Mouse (Mus musculus) forebrain, embryonic 16.5 days (tissue): ENCODE results near the gene Olfr1261. TPM values are rescaled to one million over a fixed set of nuclear protein-coding genes. Genes with fewer than 3 reads are reported as not detected.

Source experiments
- polyA plus RNA-seq: library from polyadenylated mRNA; unstranded; fragments of >200 nt; fragmentation: Nextera tagmentation; extraction: Ambion mirVana; gene quantifications from 2 replicates; pipeline ENCODE4 v1.2.1, GENCODE M21; 2015

The Olfr1261 gene
- polyA plus RNA-seq, 1 experiment from 2014 or later = not detected

Other genes starting within 250 kb of the Olfr1261 start
- gene Olfr1253, start 234.1 kb upstream of the Olfr1261 start, polyA plus RNA-seq = not detected in 2 replicates
- gene Olfr1254, start 197.6 kb upstream of the Olfr1261 start, polyA plus RNA-seq = not detected in 2 replicates
- gene Olfr1255, start 179.2 kb upstream of the Olfr1261 start, polyA plus RNA-seq = not detected in 2 replicates
- gene Olfr1256, start 149.7 kb upstream of the Olfr1261 start, polyA plus RNA-seq = not detected in 2 replicates
- gene Olfr48, start 143.0 kb upstream of the Olfr1261 start, polyA plus RNA-seq = not detected in 2 replicates
- gene Olfr1257, start 112.8 kb upstream of the Olfr1261 start, polyA plus RNA-seq = not detected in 2 replicates
- not detected in 2 replicates for gene Olfr1258, start 63.9 kb upstream of the Olfr1261 start, polyA plus RNA-seq
- not detected in 2 replicates for gene Olfr1259, start 42.6 kb upstream of the Olfr1261 start, polyA plus RNA-seq
- gene Olfr1260, start 16.9 kb upstream of the Olfr1261 start, polyA plus RNA-seq = not detected in 2 replicates
- not detected in 2 replicates for gene Olfr1262, start 8.9 kb downstream of the Olfr1261 start, polyA plus RNA-seq
- not detected in 2 replicates for gene Olfr1263, start 20.9 kb downstream of the Olfr1261 start, polyA plus RNA-seq
- gene Olfr1264, start 34.4 kb downstream of the Olfr1261 start, polyA plus RNA-seq = not detected in 2 replicates
- gene Olfr1265, start 44.1 kb downstream of the Olfr1261 start, polyA plus RNA-seq = not detected in 2 replicates
- not detected in 2 replicates for gene Olfr140, start 72.4 kb downstream of the Olfr1261 start, polyA plus RNA-seq
- gene Olfr1269, start 130.2 kb downstream of the Olfr1261 start, polyA plus RNA-seq = not detected in 2 replicates
- 0.19 TPM in 1 of 2 replicates, not detected in the other for gene Olfr32, start 151.1 kb downstream of the Olfr1261 start, polyA plus RNA-seq
- not detected in 2 replicates for gene Olfr1270, start 161.9 kb downstream of the Olfr1261 start, polyA plus RNA-seq
- gene Olfr1506, start 233.3 kb downstream of the Olfr1261 start, polyA plus RNA-seq = not detected in 2 replicates